Mouse (Mus musculus) urinary bladder, postnatal 25 days (tissue): Measurements from ENCODE around the gene Mrpl38.

ENCODE experiments used
- DNase-seq: peaks from one replicate; pipeline ENCODE4 v3.0.0; 2022; ENCODE audit warnings: low spot score

Gene Mrpl38

GRCm38 (mm10) chr11:116138468-116139138 lies at the start of gene Mrpl38:
Gene Mrpl38, minus strand, starts transcription at chr11:116138868.
- DNase-seq = peak; percentile 78

DNA sequence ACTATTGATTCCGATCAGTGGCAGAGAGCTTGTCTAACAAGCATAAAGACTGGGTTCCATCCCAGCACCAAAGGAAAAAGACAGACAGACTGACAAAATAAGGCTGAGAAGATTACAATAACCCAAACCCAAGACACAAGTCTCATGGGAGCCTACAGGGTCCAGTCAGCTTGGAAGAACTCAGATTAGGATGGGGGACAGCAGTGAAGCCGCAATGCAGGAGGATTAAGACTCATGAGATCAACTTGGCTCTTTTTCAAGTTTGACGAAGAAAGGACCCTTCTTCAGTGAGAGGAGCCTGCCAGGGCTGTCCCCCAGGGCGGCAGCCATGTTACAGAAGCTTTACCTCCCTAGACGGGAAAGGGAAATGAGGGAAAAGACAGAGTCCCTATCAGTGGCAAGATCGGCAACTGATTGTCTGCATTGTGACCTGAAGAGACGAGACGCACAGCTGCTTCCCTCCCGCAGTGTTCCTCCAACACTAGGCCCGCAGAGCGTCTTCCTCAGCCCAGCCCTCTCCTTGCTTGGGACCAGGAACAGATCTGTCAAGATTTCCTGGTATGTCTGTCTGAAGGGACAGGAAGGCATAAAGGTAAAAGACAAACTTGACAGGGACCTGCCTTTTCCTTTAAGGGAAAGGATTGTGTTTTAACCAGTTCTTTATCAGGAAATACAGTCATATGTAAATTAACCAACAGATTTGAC lies 48.7 kb upstream of the Mrpl38 start:
- DNase-seq = no peak

GRCm38 (mm10) chr11:116186360-116186759 lies 47.7 kb upstream of the Mrpl38 start:
- DNase-seq = no peak

DNA sequence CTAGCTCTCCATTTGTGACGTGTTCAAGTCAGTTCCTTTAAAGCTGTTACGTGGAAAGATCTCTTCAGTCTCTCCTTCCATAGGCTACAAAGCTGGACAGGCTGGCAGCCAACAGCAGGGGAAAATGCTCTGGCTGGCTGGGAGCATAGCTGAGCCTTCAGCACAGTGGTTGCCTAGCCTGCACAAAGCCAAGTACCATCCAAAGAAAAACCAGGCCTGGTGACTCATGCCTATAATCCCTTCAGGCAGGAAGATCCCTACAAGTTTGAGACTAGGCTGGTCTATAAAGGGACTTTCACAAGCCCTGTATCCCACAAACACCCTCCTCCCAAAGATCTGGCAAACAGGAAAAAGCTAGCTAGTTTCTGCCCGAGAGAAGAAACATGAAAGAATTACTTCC lies 47.2 kb upstream of the Mrpl38 start:
- DNase-seq = no peak

DNA sequence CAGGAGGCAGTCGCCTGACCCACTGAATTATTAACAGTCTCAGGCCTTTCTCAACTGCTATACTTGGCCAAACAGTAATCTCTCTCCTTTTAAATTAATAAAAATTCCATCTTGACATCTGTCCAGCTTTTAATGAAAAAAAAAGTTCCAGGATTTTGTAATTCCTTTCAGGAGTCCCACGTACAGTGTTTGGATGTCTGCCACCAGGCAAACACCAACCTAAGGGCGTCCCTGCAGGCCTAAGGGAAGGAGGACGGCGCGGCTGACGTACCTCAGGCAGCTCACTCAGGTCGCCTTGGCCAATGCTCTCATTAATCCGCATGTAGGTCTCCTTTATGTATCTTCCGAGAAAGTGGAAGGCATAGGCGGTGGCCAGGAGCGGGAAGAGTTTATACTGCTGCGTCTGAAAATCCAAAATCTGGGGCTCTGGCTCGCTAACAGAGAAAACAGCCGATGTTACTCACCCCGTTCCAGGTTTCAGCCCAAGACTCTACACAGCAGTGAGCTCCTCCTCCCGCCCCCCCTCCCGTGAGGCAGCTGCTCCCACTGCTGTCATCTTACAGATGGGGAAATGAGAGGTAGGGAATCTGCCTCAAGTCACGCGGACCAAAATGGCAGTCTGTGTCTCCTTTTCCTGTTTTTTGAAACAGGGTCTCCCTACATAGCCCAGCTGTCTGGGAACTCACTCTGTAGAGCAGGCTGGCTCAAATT lies 39.9 kb upstream of the Mrpl38 start:
- DNase-seq = no peak

DNA sequence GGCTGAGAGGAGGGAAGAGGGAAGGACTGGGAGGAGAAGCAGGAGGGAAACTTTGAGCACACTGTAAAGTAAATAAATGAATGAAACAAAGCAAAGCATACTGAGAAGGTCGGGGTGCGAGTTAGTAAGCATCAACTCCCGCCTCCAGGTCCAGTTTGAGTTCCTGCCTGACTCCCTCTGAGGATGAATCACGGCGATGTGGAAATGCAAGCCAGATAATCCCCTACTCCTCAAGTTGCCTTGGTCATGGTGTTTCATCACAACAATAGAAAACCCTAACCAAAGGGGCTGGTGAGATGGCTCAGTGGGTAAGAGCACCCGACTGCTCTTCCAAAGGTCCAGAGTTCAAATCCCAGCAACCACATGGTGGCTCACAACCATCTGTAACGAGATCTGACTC lies 37.3 kb upstream of the Mrpl38 start:
- DNase-seq = no peak

GRCm38 (mm10) chr11:116174775-116175448 lies 36.2 kb upstream of the Mrpl38 start:
- no peak for DNase-seq

DNA sequence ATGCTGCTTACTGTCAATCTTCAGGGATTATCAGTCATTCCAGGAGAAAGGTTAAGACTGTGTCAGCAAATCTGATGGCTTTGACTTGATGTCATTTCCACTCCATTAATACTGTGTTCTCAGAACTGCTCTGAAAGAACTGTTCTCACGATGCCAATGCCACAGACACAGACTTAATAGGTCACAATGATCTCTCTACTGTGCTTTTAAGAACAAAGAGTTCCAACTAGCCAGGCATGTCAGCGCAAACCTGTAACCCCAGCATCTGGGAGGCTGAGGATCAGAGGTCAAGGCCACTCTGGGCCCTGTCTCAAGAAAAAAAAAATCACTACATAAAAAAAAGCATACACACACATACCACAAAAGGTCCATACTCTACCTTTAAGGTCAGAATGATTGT lies 33.3 kb upstream of the Mrpl38 start:
- no peak for DNase-seq

DNA sequence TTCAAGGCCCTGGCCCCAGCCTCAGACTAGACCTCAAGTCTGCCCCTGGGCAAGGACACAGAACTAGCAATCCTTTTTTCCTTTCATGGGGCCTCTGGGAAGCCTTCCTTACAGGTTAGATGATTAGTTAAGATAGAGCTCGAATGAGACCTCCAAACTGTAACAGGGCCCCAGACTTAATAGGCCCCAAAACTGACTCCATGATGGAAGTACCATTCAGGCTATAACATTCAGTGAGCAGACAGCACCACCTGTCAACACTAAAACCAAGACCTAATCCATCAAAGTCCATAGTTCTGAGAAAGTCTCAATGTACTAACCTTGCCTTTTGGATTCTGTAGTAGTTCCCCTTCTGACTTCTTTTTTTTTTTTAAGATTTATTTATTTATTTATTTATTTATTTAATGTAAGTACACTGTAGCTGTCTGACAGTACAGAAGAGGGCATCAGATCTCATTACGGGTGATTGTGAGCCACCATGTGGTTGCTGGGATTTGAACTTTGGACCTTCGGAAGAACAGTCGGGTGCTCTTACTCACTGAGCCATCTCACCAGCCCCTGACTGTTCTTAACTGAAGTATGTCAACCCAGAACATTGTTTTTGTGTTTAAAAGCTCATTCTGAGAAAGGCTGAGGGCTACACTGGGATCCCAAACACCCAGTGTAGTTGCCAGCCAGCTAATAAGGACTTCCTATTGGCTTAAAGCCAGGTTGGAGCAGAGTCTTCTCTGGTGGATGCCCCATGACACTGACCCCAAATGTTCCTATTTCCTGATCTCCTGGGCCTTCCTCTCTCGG lies 31.5 kb upstream of the Mrpl38 start:
- DNase-seq = no peak

DNA sequence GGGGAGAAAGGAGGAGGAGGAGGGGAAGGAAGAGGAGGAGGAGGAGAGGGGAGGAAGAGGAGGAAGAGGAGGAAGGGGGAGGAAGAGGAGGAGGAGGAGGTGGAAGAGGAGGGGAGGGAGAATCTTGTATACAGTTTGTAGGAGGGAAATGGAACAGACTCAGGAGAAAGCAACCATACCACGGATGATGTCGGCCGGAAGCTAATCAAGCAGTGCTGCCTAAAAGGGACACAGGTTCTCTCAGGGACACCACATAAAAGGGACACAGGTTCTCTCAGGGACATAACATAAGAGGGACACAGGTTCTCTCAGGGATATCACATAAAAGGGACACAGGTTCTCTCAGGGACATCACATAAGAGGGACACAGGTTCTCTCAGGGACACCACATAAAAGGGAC lies 30.5 kb upstream of the Mrpl38 start:
- DNase-seq = no peak

DNA sequence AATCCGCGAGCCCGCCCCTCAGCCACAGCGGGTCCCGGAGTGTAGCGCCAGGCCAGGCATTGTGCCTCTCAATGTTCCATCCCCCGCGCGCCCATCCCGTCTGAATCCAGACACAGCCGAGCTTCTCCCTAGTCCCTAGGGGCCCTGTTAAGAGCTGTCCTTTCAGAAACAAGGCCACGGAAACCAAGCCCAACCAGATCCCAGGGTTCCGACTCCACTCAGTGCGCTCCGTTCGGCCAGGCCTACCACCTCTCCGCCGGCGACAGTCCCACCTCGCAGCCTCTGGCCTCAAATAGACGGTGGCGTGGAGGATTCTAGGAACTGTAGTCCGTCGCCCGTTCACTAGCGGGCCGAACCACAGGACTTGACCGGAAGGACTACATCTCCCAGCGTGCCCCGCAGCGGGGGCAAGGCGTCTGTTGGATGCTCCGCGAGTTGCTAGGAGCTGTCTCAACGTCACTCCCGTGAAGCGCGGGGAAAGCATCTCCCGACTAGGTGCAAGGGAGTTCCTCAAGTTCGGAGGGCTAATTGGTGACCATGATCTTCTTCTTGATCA lies 29.3 kb upstream of the Mrpl38 start, which contains the start of gene Fbf1:
TSS of gene Fbf1 (minus strand) at position 283 of the 556 bp plus-strand sequence.
- peak; percentile 86 for DNase-seq

DNA sequence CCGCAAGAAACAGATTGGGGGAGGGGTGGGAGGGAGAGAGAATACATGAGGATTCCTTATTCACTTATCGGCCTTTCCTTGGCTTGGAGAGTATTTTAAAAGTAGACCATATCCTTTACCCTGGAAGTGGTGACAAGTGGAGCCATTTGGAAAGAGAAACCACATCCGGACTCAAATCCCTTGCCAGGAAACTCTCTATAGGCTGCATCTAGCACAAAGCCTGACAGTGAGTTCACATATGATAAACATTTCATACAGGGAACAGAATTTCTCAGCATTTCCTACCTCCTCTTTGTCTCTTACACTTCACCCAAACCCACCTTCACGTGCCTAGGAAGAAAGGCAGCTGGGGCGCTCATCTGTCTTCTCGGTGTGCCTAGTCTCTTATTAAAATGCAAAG lies 28.6 kb upstream of the Mrpl38 start:
- DNase-seq = no peak

DNA sequence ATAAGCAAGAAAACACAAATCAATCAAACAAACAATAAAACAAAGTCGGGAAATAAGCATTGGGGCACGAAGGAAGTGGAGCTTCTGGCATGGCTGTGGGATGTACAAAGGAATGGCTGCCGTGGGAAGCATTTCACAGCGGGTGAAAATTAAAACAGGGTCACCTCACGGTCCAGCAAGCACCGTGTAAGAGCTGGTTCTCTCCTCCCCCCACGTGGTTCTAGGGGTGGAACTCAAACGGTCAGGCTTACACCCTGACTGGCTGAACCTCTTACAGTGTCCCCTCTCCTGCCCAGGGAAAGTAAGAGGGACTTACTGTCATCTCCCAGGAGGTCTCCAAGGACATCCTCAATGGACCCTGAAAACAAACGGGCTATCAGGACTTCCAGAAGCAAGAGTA lies 24.3 kb upstream of the Mrpl38 start:
- no peak for DNase-seq

- DNase-seq = no peak
These were observed 23.5 kb upstream of the Mrpl38 start for GRCm38 (mm10) chr11:116162146-116162545.

GRCm38 (mm10) chr11:116161312-116161711 lies 22.6 kb upstream of the Mrpl38 start:
- peak; percentile 34 for DNase-seq

- no peak for DNase-seq
These were observed 12.3 kb upstream of the Mrpl38 start for GRCm38 (mm10) chr11:116150960-116151359.

- no peak for DNase-seq
These were observed 10.7 kb upstream of the Mrpl38 start for GRCm38 (mm10) chr11:116149341-116149740.

- no peak for DNase-seq
These were observed 10.1 kb upstream of the Mrpl38 start for GRCm38 (mm10) chr11:116148761-116149221.

GRCm38 (mm10) chr11:116146294-116146985 lies 7.8 kb upstream of the Mrpl38 start:
- no peak for DNase-seq

DNA sequence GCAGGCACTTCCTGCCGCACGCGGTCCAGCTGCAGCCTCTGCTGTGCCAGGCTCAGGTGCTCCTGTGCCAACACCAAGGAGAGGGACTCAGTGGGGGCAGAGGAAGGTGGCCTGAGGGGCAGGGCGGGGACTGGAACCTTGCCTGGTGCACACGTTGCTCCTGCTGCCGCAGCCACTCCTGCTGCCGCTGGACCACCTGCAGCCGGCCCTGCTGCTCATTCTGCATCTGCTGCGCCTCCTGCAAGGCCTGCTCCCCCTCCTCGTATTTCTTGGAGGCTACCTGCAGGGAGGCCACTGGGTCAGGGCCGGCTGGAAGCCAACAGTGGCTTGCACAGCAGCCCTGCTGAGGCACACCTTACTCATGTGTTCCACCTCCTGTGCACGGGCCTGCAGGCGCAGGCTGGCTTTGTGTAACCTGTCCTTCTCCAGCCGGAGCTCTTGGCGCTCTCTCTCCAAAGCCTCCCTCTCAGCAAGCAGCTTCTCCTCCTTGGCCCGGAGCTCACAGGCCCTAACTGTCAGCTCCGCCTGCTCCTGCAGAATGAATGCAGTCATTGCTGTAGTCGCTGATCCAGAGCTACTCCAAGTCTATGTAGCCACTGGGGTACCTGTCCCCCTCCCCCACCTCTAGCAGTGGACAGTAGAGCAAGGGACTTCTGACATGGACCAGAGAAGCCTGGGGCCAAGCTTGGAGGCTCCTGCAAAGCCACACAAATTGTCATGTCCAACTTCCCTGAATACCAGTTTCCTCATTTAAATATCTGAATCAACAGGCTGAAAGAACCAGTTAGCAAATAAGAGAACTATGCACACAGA lies 7.0 kb upstream of the Mrpl38 start:
- DNase-seq = no peak
